Mouse (Mus musculus) erythroblast, embryonic 14.5 days (primary cell): ENCODE data around the gene Pdzd8. TPM values are rescaled to one million over a fixed set of nuclear protein-coding genes. Genes with fewer than 3 reads are reported as not detected.

ENCODE experiments used
- H3K27me3 ChIP-seq: 2 replicates; pipeline ENCODE4 v1.6.1; 2012; ENCODE audit warnings: inconsistent platforms; ENCODE audit not compliant: control insufficient read depth
- H3K36me3 ChIP-seq: 2 replicates; pipeline ENCODE4 v1.6.1; 2012; ENCODE audit warnings: mild to moderate bottlenecking, inconsistent platforms; ENCODE audit not compliant: control insufficient read depth
- H3K4me1 ChIP-seq: 2 replicates; pipeline ENCODE4 v1.6.1; 2012; ENCODE audit warnings: inconsistent platforms; ENCODE audit not compliant: control insufficient read depth
- H3K4me3 ChIP-seq: replicated peaks from 2 replicates; pipeline ENCODE3; 2012; ENCODE audit warnings: moderate library complexity, mild to moderate bottlenecking, inconsistent platforms
- H3K9me3 ChIP-seq: 2 replicates; pipeline ENCODE4 v1.6.1; 2012; ENCODE audit warnings: low read length, inconsistent platforms, mixed read lengths; ENCODE audit not compliant: control insufficient read depth
- GATA1 ChIP-seq: IDR thresholded peaks from 2 replicates; pipeline ENCODE4 v1.6.1; 2012; ENCODE audit warnings: low read length, inconsistent platforms, mixed read lengths
- TAL1 ChIP-seq: IDR thresholded peaks from 3 replicates; pipeline ENCODE4 v1.6.1; 2012; ENCODE audit warnings: low read length, inconsistent platforms, mixed read lengths
- polyA plus RNA-seq: library from polyadenylated mRNA; stranded (reverse); fragments of >175 nt; gene quantifications from 2 replicates; pipeline ENCODE4 v1.2.3, GENCODE M21; 2012

Pdzd8 gene
- polyA plus RNA-seq, 1 experiment = 0.36 TPM

- H3K9me3 ChIP-seq = peaks cover 2% of the 10 kb centered on the region; the same call in 1 of the 2 replicates
- no peak for TF ChIP-seq TAL1
- no peak for TF ChIP-seq GATA1
- no peak overlapping the region for H3K4me3 ChIP-seq
- no peaks in the 10 kb centered on the region for H3K36me3 ChIP-seq
- peaks cover 51% of the 10 kb centered on the region for H3K27me3 ChIP-seq
- H3K4me1 ChIP-seq = no peaks in the 10 kb centered on the region
Measured at GRCm38 (mm10) chr19:59376481-59376880, 30.9 kb upstream of the Pdzd8 start.

GRCm38 (mm10) chr19:59374940-59375339, 29.4 kb upstream of the Pdzd8 start:
- H3K9me3 ChIP-seq = peaks cover 2% of the 10 kb centered on the region; the same call in 1 of the 2 replicates
- H3K27me3 ChIP-seq = peaks cover 38% of the 10 kb centered on the region
- TF ChIP-seq GATA1 (no peak), TAL1 (no peak)
- no peaks in the 10 kb centered on the region for H3K36me3 ChIP-seq
- H3K4me1 ChIP-seq = no peaks in the 10 kb centered on the region
- no peak overlapping the region for H3K4me3 ChIP-seq

- H3K36me3 ChIP-seq = no peaks in the 10 kb centered on the region
- no peak overlapping the region for H3K4me3 ChIP-seq
- H3K9me3 ChIP-seq = peaks cover 2% of the 10 kb centered on the region; the same call in 1 of the 2 replicates
- peaks cover under 1% of the 10 kb centered on the region for H3K4me1 ChIP-seq
- TF ChIP-seq GATA1 (no peak), TAL1 (no peak)
- peaks cover 25% of the 10 kb centered on the region for H3K27me3 ChIP-seq
Measured at GRCm38 (mm10) chr19:59372928-59373327, 27.3 kb upstream of the Pdzd8 start.

GRCm38 (mm10) chr19:59371016-59371415, 25.4 kb upstream of the Pdzd8 start:
- TF ChIP-seq TAL1 (no peak), GATA1 (no peak)
- no peaks in the 10 kb centered on the region for H3K36me3 ChIP-seq
- peaks cover 16% of the 10 kb centered on the region for H3K27me3 ChIP-seq
- H3K4me3 ChIP-seq = no peak overlapping the region
- H3K9me3 ChIP-seq = peaks cover 2% of the 10 kb centered on the region; the same call in 1 of the 2 replicates
- H3K4me1 ChIP-seq = peaks cover 3% of the 10 kb centered on the region

- Histone ChIP-seq H3K4me1 (peaks cover 31% of the 10 kb centered on the region), H3K9me3 (peaks cover 2% of the 10 kb centered on the region; the same call in 1 of the 2 replicates), H3K4me3 (no peak overlapping the region), H3K36me3 (no peaks in the 10 kb centered on the region; the same call in 1 of the 2 replicates), H3K27me3 (peaks cover 3% of the 10 kb centered on the region)
- no peak for TF ChIP-seq TAL1
Measured at GRCm38 (mm10) chr19:59367892-59368291, 22.3 kb upstream of the Pdzd8 start.

GRCm38 (mm10) chr19:59366724-59367123, 21.1 kb upstream of the Pdzd8 start:
- no peaks in the 10 kb centered on the region; the same call in 1 of the 2 replicates for H3K36me3 ChIP-seq
- peaks cover 3% of the 10 kb centered on the region for H3K27me3 ChIP-seq
- H3K4me3 ChIP-seq = no peak overlapping the region
- peaks cover 43% of the 10 kb centered on the region for H3K4me1 ChIP-seq
- H3K9me3 ChIP-seq = no peaks in the 10 kb centered on the region; the same call in 1 of the 2 replicates
- TF ChIP-seq GATA1 = no peak
- TF ChIP-seq TAL1 = no peak

- Histone ChIP-seq H3K27me3 (peaks cover 3% of the 10 kb centered on the region), H3K9me3 (no peaks in the 10 kb centered on the region), H3K4me1 (peaks cover 73% of the 10 kb centered on the region), H3K4me3 (no peak overlapping the region), H3K36me3 (no peaks in the 10 kb centered on the region; the same call in 1 of the 2 replicates)
- no peak for TF ChIP-seq GATA1
- no peak for TF ChIP-seq TAL1
Measured at GRCm38 (mm10) chr19:59363666-59364065, 18.1 kb upstream of the Pdzd8 start.

- no peak for TF ChIP-seq TAL1
- TF ChIP-seq GATA1 = no peak
- no peaks in the 10 kb centered on the region; the same call in 1 of the 2 replicates for H3K36me3 ChIP-seq
- no peaks in the 10 kb centered on the region for H3K27me3 ChIP-seq
- H3K4me3 ChIP-seq = no peak overlapping the region
- H3K4me1 ChIP-seq = peaks cover 81% of the 10 kb centered on the region
- H3K9me3 ChIP-seq = no peaks in the 10 kb centered on the region
Measured at GRCm38 (mm10) chr19:59362646-59363045, 17.1 kb upstream of the Pdzd8 start.

- TF ChIP-seq TAL1 (peak; percentile 50; the same call in 2 of the 3 replicates), GATA1 (peak; percentile 47; the same call in 1 of the 2 replicates)
- Histone ChIP-seq H3K4me3 (peak overlapping the region; percentile 34), H3K9me3 (no peaks in the 10 kb centered on the region), H3K36me3 (no peaks in the 10 kb centered on the region; the same call in 1 of the 2 replicates), H3K4me1 (peaks cover 98% of the 10 kb centered on the region), H3K27me3 (no peaks in the 10 kb centered on the region)
Measured at GRCm38 (mm10) chr19:59360486-59360896, 14.9 kb upstream of the Pdzd8 start.

GRCm38 (mm10) chr19:59359202-59359601, 13.6 kb upstream of the Pdzd8 start:
- H3K27me3 ChIP-seq = no peaks in the 10 kb centered on the region
- peak overlapping the region; percentile 6 for H3K4me3 ChIP-seq
- no peak for TF ChIP-seq TAL1
- peak; percentile 34 for TF ChIP-seq GATA1
- H3K4me1 ChIP-seq = peaks cover 97% of the 10 kb centered on the region
- no peaks in the 10 kb centered on the region; the same call in 1 of the 2 replicates for H3K36me3 ChIP-seq
- H3K9me3 ChIP-seq = no peaks in the 10 kb centered on the region
